Mouse (Mus musculus) kidney, embryonic 14.5 days (tissue): ENCODE measurements around the gene Arl16. TPM values are rescaled to one million over a fixed set of nuclear protein-coding genes. Genes with fewer than 3 reads are reported as not detected.

Experiments used
- ATAC-seq: fragments of 200-750 bp; cut with Nextera tagmentation; 2 replicates; pipeline ENCODE4 v1.8.0; 2017; ENCODE audit warnings: moderate number of reproducible peaks, mild to moderate bottlenecking, moderate TSS enrichment, moderate library complexity; ENCODE audit not compliant: low FRiP score, low TSS enrichment
- H3K27ac ChIP-seq: fragments of 300-500 bp; sonication (generic); 2 replicates; pipeline ENCODE4 v1.5.1; 2014; ENCODE audit warnings: low read depth, mild to moderate bottlenecking, low read length, moderate library complexity, mixed read lengths
- H3K27me3 ChIP-seq: fragments of 300-500 bp; sonication (generic); 2 replicates; pipeline ENCODE4 v1.6.1; 2014; ENCODE audit warnings: mild to moderate bottlenecking, low read length; ENCODE audit not compliant: control insufficient read depth, insufficient read depth
- H3K36me3 ChIP-seq: fragments of 300-500 bp; sonication (generic); 2 replicates; pipeline ENCODE4 v1.6.1; 2014; ENCODE audit warnings: low read length, mixed read lengths; ENCODE audit not compliant: control insufficient read depth, insufficient read depth
- H3K4me1 ChIP-seq: fragments of 300-500 bp; sonication (generic); 2 replicates; pipeline ENCODE4 v1.6.1; 2014; ENCODE audit warnings: low read length, mixed read lengths; ENCODE audit not compliant: control insufficient read depth, insufficient read depth
- H3K4me2 ChIP-seq: fragments of 300-500 bp; sonication (generic); replicated peaks from 2 replicates; pipeline ENCODE4 v1.6.1; 2014; ENCODE audit warnings: low read depth, mild to moderate bottlenecking, low read length
- H3K4me3 ChIP-seq: fragments of 300-500 bp; sonication (generic); 2 replicates; pipeline ENCODE4 v1.5.1; 2014; ENCODE audit warnings: mild to moderate bottlenecking, low read length
- H3K9ac ChIP-seq: fragments of 300-500 bp; sonication (generic); 2 replicates; pipeline ENCODE4 v1.6.1; 2014; ENCODE audit warnings: low read depth, mild to moderate bottlenecking, low read length, moderate library complexity
- H3K9me3 ChIP-seq: fragments of 300-500 bp; sonication (generic); 2 replicates; pipeline ENCODE4 v1.6.1; 2016; ENCODE audit warnings: low read length; ENCODE audit not compliant: control insufficient read depth
- WGBS: fragments of 180-500 bp; shearing (Covaris S2); extraction: QIAGEN DNeasy Blood & Tissue Kit; methylation state at CpG from one replicate; pipeline ENCODE4 v1.1.7; 2014; 5-methylcytosine and 5-hydroxymethylcytosine counted together
- polyA plus RNA-seq: library from polyadenylated mRNA; unstranded; fragments of >200 nt; fragmentation: Nextera tagmentation; extraction: Ambion mirVana; gene quantifications from 2 replicates; pipeline ENCODE4 v1.2.1, GENCODE M21; 2014

Gene Arl16
- polyA plus RNA-seq, 1 experiment from 2014 or later = 46.4 TPM

DNA sequence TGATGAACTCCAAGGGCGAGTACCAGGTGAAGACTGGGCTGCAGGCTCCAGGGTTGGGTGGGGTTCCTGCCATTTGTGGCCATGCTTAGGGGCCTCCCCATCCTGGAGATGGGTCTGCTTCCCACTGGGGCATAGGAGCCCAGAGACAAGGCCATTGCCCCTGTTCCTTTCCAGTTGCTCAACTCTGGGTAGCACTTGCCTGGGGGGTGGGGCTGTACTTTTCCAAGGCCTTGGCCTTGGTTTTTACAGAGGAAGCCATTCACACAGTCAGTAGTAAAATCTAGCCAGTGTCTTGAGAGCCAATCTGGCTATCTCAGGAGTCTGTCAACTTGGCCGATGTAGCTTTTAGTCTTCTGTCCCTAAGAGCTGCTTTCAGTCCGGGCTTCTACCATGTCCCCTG lies 30.0 kb upstream of the Arl16 start:
- ATAC-seq = no peak
- Histone ChIP-seq H3K4me2 (no peak overlapping the region), H3K4me1 (peaks cover 9% of the 10 kb centered on the region), H3K27me3 (no peaks in the 10 kb centered on the region), H3K27ac (no peak overlapping the region), H3K4me3 (no peak overlapping the region), H3K9me3 (no peaks in the 10 kb centered on the region), H3K9ac (no peak overlapping the region), H3K36me3 (peaks cover 49% of the 10 kb centered on the region)
- 89% methylated on average over 3 of the region's 3 CpGs for WGBS

DNA sequence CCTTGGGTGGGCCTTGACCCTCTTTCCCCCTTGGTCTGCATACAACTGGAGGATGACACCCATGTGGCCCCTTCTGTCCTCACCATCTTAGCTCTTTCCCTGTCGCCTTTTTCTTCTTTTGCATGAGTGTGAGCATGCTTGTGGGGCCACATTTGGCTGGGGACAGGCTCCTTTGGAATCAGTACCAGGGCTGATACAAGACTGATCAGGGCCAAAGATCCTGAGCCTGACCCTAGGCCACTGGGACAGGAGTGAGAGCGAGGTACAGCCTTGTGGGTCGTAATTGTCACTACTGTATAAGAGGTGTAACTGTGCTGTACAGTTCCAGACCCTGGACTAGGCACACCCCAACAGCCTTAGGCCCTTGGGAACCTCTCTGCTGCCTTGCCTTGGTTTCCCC lies 26.5 kb upstream of the Arl16 start:
- Histone ChIP-seq H3K4me3 (no peak overlapping the region), H3K9me3 (no peaks in the 10 kb centered on the region), H3K9ac (0 out of 2 replicates have a peak overlapping the region, but pooled peaks have one; percentile 76), H3K27ac (no peak overlapping the region), H3K36me3 (peaks cover 45% of the 10 kb centered on the region), H3K27me3 (no peaks in the 10 kb centered on the region), H3K4me1 (peaks cover 26% of the 10 kb centered on the region), H3K4me2 (no peak overlapping the region)
- ATAC-seq = no peak
- WGBS = 86% methylated on average over 3 of the region's 3 CpGs

DNA sequence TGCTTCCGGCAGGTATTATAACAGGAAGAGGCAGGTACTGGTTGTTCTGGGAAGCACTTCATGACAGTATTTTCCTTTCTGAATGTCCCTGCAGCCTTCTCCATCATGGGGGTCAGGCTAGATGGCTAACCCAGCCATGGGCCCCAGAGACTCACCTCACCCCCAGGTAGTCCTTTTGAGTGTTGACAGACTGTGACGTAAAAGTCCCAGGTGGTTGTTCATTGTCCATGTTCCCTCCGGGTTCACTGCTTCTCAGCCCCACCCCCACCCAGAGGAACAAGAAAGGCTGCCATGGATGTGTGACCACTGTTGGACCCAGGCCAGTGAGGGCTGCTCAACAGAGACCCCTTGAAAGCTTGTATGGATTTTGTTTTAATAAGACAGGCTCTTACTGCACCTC lies 25.9 kb upstream of the Arl16 start:
- peaks cover 47% of the 10 kb centered on the region for H3K36me3 ChIP-seq
- no peaks in the 10 kb centered on the region for H3K27me3 ChIP-seq
- 43% methylated on average over 3 of the region's 3 CpGs for WGBS
- no peak for ATAC-seq
- H3K9me3 ChIP-seq = no peaks in the 10 kb centered on the region
- H3K4me3 ChIP-seq = peak overlapping the region; percentile 80
- H3K9ac ChIP-seq = peak overlapping the region; percentile 76; the same call in 1 of the 2 replicates
- H3K27ac ChIP-seq = peak overlapping the region; percentile 78
- H3K4me2 ChIP-seq = peak overlapping the region; percentile 91
- peaks cover 26% of the 10 kb centered on the region for H3K4me1 ChIP-seq

DNA sequence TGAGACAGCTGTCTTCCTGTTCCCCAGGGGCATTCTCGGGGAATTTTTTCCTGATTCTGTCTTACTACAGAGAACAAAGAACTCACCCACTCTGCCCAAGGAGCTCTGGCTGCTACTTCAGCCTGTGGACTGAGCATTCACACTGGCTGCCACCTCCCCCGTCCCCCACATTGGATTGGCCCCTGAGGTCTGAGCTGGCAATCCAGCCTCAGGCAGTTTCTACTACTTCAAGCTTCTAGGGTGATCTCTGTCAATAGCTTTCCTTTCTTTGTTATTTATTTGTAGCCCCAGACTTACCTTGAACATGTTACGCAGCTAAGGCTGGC lies 25.4 kb upstream of the Arl16 start:
- Histone ChIP-seq H3K4me3 (peak overlapping the region; percentile 80), H3K36me3 (peaks cover 47% of the 10 kb centered on the region), H3K9me3 (no peaks in the 10 kb centered on the region), H3K27ac (peak overlapping the region; percentile 78), H3K4me1 (peaks cover 26% of the 10 kb centered on the region), H3K27me3 (no peaks in the 10 kb centered on the region), H3K4me2 (peak overlapping the region; percentile 91), H3K9ac (peak overlapping the region; percentile 76)
- ATAC-seq = no peak
- 25% methylated on average over 3 of the region's 3 CpGs for WGBS

DNA sequence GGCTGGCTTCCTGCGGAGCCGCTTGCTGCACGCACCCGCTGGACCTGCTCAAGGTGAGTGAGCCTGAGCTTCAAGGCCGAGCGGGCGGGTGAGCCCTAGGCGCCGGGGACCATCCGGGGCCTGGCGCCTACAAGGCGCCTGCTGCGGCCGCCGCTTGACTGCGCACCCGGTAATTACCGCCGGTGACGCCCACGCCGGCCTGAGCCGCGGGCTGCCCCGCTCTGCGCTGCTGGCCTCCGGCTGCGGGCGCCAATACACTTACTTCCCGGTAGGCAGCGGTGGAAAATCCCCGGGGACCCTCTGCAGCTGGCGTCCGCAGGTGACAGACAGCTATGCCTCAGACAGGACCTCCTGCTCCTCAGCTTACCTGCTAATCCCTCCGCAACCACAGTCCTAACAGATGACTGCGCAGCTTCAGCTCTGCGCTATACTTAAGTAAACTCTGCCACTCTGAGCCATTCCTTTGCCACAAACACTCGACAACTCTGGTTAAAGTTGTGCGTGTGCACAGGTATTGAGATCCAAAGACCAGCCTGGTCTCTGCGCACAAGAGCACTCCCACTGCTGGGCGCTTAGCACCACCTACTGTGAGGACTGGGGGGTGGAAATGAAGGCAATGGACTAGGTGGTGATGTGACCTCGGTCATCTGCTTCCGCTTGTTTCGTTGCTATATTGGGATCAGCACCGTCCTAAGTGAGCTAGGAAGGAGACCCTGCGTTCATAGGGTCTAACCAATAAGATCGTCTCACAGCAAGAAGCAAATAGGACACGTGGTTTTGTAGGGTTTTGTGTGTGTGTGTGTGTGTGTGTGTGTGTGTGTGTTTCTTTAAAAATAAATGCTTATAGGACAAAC lies 24.8 kb upstream of the Arl16 start:
- Histone ChIP-seq H3K4me1 (peaks cover 26% of the 10 kb centered on the region), H3K4me3 (peak overlapping the region; percentile 80), H3K9ac (peak overlapping the region; percentile 76), H3K9me3 (no peaks in the 10 kb centered on the region), H3K27me3 (no peaks in the 10 kb centered on the region), H3K4me2 (peak overlapping the region; percentile 91), H3K36me3 (peaks cover 48% of the 10 kb centered on the region), H3K27ac (peak overlapping the region; percentile 78)
- peak; percentile 60 for ATAC-seq
- WGBS = under 1% methylated on average over 48 of the region's 48 CpGs

DNA sequence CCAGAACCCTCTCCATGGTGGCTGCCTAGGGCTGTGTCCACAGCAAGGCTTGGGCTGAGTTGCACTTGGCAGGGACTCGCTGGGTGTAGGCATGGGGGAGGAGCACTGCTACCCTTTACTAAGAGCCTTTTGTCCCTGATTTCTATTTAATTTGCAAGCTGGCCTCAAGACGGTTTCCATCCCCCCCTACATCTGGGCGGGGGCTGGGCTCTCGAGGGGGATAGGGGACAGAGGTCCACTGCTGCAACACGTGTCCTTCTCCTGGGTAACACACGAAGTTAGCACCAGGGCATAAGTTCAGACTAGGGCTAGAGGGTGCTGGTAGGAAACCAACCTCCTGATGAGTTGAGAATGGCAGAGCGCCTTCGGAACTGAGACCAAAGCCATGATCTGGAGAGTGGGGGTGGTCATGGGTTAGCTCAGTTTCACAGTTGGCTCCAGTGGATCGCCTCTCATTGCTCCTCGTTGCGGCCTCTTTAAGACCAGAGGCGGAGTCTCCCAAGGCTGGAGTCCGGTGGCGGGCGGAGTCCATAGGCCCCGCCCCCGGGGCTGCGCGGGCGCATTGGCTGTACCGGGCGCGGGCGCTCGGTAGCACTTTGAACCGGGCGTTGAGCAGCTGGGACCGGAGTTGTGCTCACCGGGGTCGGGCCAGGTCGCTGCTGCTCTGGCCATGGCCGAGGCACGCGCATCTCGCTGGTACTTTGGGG lies 24.1 kb upstream of the Arl16 start, which contains the start of gene Slc25a10:
Gene Slc25a10, plus strand, starts transcription at position 524 of the 707 bp plus-strand sequence.
- Histone ChIP-seq H3K4me2 (peak within 1 kb of the TSS; percentile 91), H3K36me3 (peaks cover 48% of the 10 kb centered on the region), H3K27me3 (no peaks in the 10 kb centered on the region), H3K4me3 (peak within 1 kb of the TSS; percentile 80), H3K9me3 (no peaks in the 10 kb centered on the region), H3K4me1 (peaks cover 26% of the 10 kb centered on the region), H3K9ac (peak within 1 kb of the TSS; percentile 76), H3K27ac (peak within 1 kb of the TSS; percentile 78)
- peak; percentile 88 for ATAC-seq
- WGBS = 1% methylated on average over 35 of the region's 35 CpGs

DNA sequence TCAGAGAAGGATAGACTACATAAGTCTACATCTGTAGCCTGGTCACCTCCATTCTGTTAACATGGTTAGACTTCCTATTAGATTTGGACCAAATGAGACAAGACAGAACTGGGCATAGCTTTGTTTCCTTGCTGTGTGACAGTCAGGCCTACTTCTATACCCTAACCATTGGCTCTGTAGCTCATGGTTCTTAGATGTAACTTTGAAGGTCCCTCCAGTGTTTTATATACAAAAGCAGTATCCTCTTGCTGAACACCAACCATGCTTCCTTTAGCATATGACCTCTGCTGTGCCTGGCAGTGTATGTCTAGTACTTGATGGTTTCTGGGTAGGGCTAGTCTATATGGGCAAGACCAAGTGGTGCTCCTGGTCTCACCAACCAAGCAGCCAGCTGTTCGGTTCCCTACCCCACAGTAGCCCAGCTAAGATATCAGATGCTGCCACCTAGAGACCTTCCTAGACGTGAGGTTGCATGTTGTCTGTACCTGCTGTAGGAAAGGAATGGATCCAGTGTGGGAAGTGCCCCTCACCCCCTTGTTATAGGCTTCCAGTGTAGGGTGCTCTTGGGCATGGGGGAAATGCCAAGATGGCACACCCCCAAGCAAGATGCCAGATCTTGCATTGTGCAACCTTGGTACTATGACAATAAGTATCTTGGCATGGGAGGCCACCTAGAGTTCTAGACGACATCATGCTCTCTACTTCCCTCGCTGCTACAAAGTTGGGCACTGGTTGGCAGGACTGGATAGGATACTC lies 23.1 kb upstream of the Arl16 start:
- 34% methylated on average over 4 of the region's 4 CpGs for WGBS
- Histone ChIP-seq H3K27ac (peak overlapping the region; percentile 76), H3K36me3 (peaks cover 46% of the 10 kb centered on the region), H3K4me3 (peak overlapping the region; percentile 80), H3K27me3 (no peaks in the 10 kb centered on the region), H3K4me2 (peak overlapping the region; percentile 91; the same call in 1 of the 2 replicates), H3K4me1 (peaks cover 29% of the 10 kb centered on the region), H3K9ac (peak overlapping the region; percentile 76; the same call in 1 of the 2 replicates), H3K9me3 (no peaks in the 10 kb centered on the region)
- no peak for ATAC-seq

DNA sequence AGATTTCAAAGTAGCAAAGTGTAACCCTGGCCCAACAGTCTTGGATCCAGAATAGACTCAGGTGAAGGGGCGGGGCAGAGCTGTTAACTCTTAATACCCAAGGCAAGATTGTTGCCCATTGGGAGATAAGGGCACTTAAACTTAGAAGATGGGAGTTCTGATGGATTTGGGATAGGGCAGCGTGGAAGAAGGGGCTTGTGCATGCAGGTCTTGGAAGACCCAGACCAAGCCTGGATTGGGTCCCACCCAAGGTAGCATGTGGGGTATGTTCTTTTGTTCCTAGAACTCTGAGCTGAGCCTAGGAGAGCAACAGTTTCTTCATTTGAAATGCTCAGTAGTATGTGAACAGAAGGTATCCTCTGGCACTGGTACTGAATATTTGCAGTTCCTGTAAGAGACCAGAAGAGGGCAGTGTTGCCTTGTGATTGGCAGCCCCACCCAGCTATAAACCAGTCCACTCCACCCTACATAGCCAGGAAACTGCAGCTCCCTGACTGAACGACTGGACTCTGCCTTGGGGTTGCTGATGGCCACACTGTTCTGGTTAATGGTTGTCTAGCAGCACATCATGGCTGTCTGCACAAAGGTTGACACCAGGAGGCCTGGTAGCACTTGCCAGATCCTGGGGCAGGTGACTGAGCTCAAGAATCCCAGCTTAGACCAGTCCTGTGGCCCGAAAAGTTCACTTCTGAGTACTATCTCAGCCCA lies 21.8 kb upstream of the Arl16 start:
- ATAC-seq = peak; percentile 22
- peak overlapping the region; percentile 31; the same call in 1 of the 2 replicates for H3K9ac ChIP-seq
- H3K9me3 ChIP-seq = no peaks in the 10 kb centered on the region
- no peak overlapping the region; the same call in 1 of the 2 replicates for H3K4me3 ChIP-seq
- H3K27me3 ChIP-seq = no peaks in the 10 kb centered on the region
- H3K27ac ChIP-seq = peak overlapping the region; percentile 76
- 54% methylated on average over 4 of the region's 4 CpGs for WGBS
- peaks cover 33% of the 10 kb centered on the region for H3K4me1 ChIP-seq
- no peak overlapping the region for H3K4me2 ChIP-seq
- peaks cover 35% of the 10 kb centered on the region for H3K36me3 ChIP-seq
